Mouse (Mus musculus): Measurements from ENCODE around the gene Ncam1. TPM values are rescaled to one million over a fixed set of nuclear protein-coding genes. Genes with fewer than 3 reads are reported as not detected.

Gene Ncam1
- total RNA-seq, 2 experiments from 2014 or later = 15.0 to 15.2 TPM

DNA sequence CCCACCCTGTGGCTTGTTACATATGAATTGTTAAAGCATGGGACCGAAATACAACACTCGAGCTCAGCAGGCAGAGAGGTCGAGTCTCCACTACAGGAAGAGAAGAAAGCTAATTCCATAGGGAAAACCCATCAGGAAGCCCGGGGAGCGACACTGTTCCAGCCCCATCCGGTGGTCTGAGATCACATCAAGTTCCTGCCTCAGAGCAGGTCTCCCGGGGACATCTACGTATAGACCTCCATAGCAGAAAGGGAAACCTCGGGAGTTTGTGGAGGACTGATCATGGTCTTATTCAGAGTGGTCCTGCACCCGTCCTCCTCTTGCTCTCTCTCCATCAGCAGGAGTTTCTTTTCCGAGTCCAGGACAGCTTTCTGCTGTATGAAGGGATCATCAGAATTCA is 326.6 kb downstream of the Ncam1 start:
- intact Hi-C loops (cut with DNase I) = no loop called here

DNA sequence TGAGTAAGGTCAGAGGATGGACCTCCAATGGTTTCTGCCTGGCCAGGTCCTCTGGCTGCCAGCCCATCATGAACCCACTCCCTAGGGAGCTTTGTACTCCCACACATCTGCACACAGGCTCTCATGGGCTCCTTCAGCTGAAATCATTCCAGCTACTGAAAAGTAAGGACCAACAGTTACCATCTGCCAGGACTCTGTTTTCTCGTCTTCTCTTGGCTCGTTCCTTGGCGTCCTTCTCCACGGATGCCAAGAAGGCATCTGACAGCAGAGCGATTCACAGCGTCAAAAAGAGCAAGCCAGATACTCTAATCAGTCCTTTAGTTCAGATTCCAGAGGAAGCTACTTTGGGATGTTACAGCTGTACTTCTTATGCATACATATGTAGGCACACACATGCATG is 327.8 kb downstream of the Ncam1 start:
- intact Hi-C loops (cut with DNase I) = no loop called here
- DNase-seq = no peak

More for the DNA sequence above, 326.6 kb downstream of the Ncam1 start:
- DNase-seq = no peak

- intact Hi-C loops (cut with DNase I) = no loop called here
- no peak for DNase-seq
Observed at GRCm38 (mm10) chr9:49470006-49470405, 328.7 kb downstream of the Ncam1 start.

DNA sequence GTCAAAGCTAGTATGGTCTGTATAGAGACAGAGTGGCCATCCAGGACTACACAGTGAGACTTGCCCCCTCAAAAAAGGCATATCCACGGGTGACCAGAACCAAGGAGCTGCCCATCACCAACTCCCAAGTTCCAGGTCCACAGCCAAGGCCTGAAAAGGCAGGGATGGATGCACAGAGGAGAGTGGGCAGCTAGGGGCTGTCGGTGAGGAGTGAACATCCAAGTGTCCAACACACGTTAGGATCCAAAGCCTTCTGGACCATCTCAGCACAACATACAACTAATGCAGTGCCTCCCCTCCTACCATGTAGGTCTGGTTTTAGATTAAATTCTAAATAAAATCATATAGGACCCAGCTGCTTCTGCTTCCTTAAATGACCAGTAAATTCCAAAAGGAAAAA is 342.6 kb downstream of the Ncam1 start:
- no peak for DNase-seq
- intact Hi-C loops (cut with DNase I) = no loop called here

- intact Hi-C loops (cut with DNase I) = no loop called here
- no peak for DNase-seq
Observed at GRCm38 (mm10) chr9:49452396-49452795, 346.3 kb downstream of the Ncam1 start.
